Mouse (Mus musculus): ENCODE results near the gene Slc25a48. TPM values are rescaled to one million over a fixed set of nuclear protein-coding genes. Genes with fewer than 3 reads are reported as not detected.

The Slc25a48 gene
- polyA plus RNA-seq, 1 experiment from 2014 or later, result 0.35 TPM

GRCm38 (mm10) chr13:56458001-56458400 is 19.8 kb downstream of the Slc25a48 start:
- Histone ChIP-seq H3K9ac (no peak overlapping the region), H3K4me2 (0 out of 2 replicates have a peak overlapping the region, but pooled peaks have one; percentile 2), H3K27ac (no peak overlapping the region), H3K9me3 (replicated peaks) (no peaks in the 10 kb centered on the region), H3K36me3 (no peaks in the 10 kb centered on the region), H3K4me3 (replicated peaks) (no peak overlapping the region), H3K4me1 (replicated peaks) (no peaks in the 10 kb centered on the region), H3K27me3 (no peaks in the 10 kb centered on the region)
- no peak for DNase-seq
- ATAC-seq (ENCODE audit: low read depth), result no peak
- 49% methylated on average over 9 of the region's 9 CpGs for WGBS (ENCODE audit: insufficient replicate concordance)

- Histone ChIP-seq H3K4me1 (replicated peaks) (no peaks in the 10 kb centered on the region), H3K9me3 (replicated peaks) (no peaks in the 10 kb centered on the region), H3K27ac (no peak overlapping the region), H3K36me3 (no peaks in the 10 kb centered on the region), H3K9ac (no peak overlapping the region), H3K4me3 (replicated peaks) (no peak overlapping the region), H3K4me2 (no peak overlapping the region), H3K27me3 (no peaks in the 10 kb centered on the region)
- WGBS (ENCODE audit: insufficient replicate concordance), result 44% methylated on average over 4 of the region's 4 CpGs
- ATAC-seq (ENCODE audit: low read depth) (no peak), DNase-seq (no peak)
Measured at GRCm38 (mm10) chr13:56461460-56461859, 23.3 kb downstream of the Slc25a48 start.

DNA sequence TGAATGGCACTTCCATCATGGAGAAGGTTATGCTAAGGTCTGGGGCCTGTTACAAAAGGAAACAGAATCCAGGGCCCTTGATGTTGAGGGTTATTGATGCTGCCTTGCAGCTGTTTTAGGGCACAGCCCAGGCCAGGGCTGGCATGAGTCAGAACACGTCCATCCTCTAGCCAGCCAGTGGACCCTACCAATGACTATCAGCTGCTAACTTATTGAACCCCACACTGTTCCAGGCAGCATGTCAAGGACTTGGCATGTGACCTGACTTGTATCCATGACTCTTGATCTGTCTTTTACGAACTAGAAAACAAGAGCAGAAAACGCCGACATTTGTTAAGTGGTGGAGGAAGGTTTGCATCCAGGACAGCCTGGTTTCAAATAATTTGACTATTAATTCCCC is 24.6 kb downstream of the Slc25a48 start:
- DNase-seq, result no peak
- Histone ChIP-seq H3K4me1 (replicated peaks) (no peaks in the 10 kb centered on the region), H3K27ac (no peak overlapping the region), H3K4me2 (no peak overlapping the region), H3K9me3 (replicated peaks) (no peaks in the 10 kb centered on the region), H3K36me3 (no peaks in the 10 kb centered on the region), H3K4me3 (replicated peaks) (no peak overlapping the region), H3K9ac (no peak overlapping the region), H3K27me3 (no peaks in the 10 kb centered on the region)
- no peak for ATAC-seq (ENCODE audit: low read depth)
- WGBS (ENCODE audit: insufficient replicate concordance), result 78% methylated on average over 4 of the region's 4 CpGs

GRCm38 (mm10) chr13:56463261-56463660 is 25.1 kb downstream of the Slc25a48 start:
- Histone ChIP-seq H3K36me3 (no peaks in the 10 kb centered on the region), H3K9me3 (replicated peaks) (no peaks in the 10 kb centered on the region), H3K9ac (no peak overlapping the region), H3K27me3 (no peaks in the 10 kb centered on the region), H3K4me1 (replicated peaks) (no peaks in the 10 kb centered on the region), H3K4me3 (replicated peaks) (no peak overlapping the region), H3K4me2 (no peak overlapping the region), H3K27ac (no peak overlapping the region)
- DNase-seq (no peak), ATAC-seq (ENCODE audit: low read depth) (no peak)
- WGBS (ENCODE audit: insufficient replicate concordance), result 66% methylated on average over 7 of the region's 7 CpGs

GRCm38 (mm10) chr13:56463750-56464149 is 25.6 kb downstream of the Slc25a48 start:
- DNase-seq (no peak), ATAC-seq (ENCODE audit: low read depth) (no peak)
- no peak overlapping the region for H3K9ac ChIP-seq
- H3K4me1 ChIP-seq (replicated peaks), result no peaks in the 10 kb centered on the region
- no peak overlapping the region for H3K4me2 ChIP-seq
- no peak overlapping the region for H3K4me3 ChIP-seq (replicated peaks)
- H3K27ac ChIP-seq, result no peak overlapping the region
- no peaks in the 10 kb centered on the region for H3K36me3 ChIP-seq
- H3K9me3 ChIP-seq (replicated peaks), result no peaks in the 10 kb centered on the region
- 60% methylated on average over 6 of the region's 6 CpGs for WGBS (ENCODE audit: insufficient replicate concordance)
- no peaks in the 10 kb centered on the region for H3K27me3 ChIP-seq

DNA sequence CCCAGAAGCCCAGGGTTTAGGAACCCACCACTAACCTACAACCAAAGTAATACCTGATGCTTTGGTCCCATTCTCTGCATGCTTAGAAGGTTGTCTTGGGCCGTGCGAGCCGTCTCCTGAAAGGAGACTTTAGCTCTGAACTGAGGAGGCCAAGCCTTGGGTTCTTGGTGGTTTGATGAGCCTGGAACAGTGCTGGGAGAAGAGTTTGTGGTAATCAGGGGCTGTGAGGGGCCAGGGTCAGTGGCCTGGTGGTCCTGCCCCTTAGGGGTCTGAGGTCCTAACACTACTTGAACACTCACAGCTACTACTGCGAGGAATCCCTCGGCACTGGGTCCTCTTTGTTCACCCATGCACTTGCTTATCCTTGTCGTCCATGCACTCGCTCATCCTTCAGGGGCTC is 29.6 kb downstream of the Slc25a48 start:
- H3K9ac ChIP-seq, result no peak overlapping the region
- no peaks in the 10 kb centered on the region for H3K27me3 ChIP-seq
- no peaks in the 10 kb centered on the region for H3K9me3 ChIP-seq (replicated peaks)
- H3K27ac ChIP-seq, result no peak overlapping the region
- no peak overlapping the region for H3K4me2 ChIP-seq
- WGBS (ENCODE audit: insufficient replicate concordance), result 78% methylated on average over 7 of the region's 7 CpGs
- H3K4me1 ChIP-seq (replicated peaks), result no peaks in the 10 kb centered on the region
- H3K36me3 ChIP-seq, result no peaks in the 10 kb centered on the region
- DNase-seq (no peak), ATAC-seq (ENCODE audit: low read depth) (no peak)
- H3K4me3 ChIP-seq (replicated peaks), result no peak overlapping the region

- no peak for DNase-seq
- 70% methylated on average over 4 of the region's 4 CpGs for WGBS (ENCODE audit: insufficient replicate concordance)
- no peak overlapping the region for H3K4me3 ChIP-seq (replicated peaks)
Measured at GRCm38 (mm10) chr13:56468536-56468935, 30.4 kb downstream of the Slc25a48 start.

GRCm38 (mm10) chr13:56471211-56471610 is 33.1 kb downstream of the Slc25a48 start:
- Histone ChIP-seq H3K9ac (no peak overlapping the region), H3K4me3 (replicated peaks) (no peak overlapping the region), H3K9me3 (replicated peaks) (no peaks in the 10 kb centered on the region), H3K27ac (no peak overlapping the region), H3K4me1 (replicated peaks) (no peaks in the 10 kb centered on the region), H3K36me3 (no peaks in the 10 kb centered on the region), H3K4me2 (no peak overlapping the region), H3K27me3 (no peaks in the 10 kb centered on the region)
- no peak for DNase-seq
- ATAC-seq (ENCODE audit: low read depth), result no peak
- WGBS (ENCODE audit: insufficient replicate concordance), result 63% methylated on average over 6 of the region's 6 CpGs

More at GRCm38 (mm10) chr13:56468536-56468935, 30.4 kb downstream of the Slc25a48 start:
- no peak overlapping the region for H3K27ac ChIP-seq
- ATAC-seq (ENCODE audit: low read depth), result no peak
- H3K27me3 ChIP-seq, result no peaks in the 10 kb centered on the region
- no peaks in the 10 kb centered on the region for H3K4me1 ChIP-seq (replicated peaks)
- H3K4me2 ChIP-seq, result no peak overlapping the region
- H3K36me3 ChIP-seq, result no peaks in the 10 kb centered on the region
- no peaks in the 10 kb centered on the region for H3K9me3 ChIP-seq (replicated peaks)
- no peak overlapping the region for H3K9ac ChIP-seq

GRCm38 (mm10) chr13:56471951-56472350 is 33.8 kb downstream of the Slc25a48 start:
- DNase-seq (no peak), ATAC-seq (ENCODE audit: low read depth) (no peak)
- 74% methylated on average over 9 of the region's 9 CpGs for WGBS (ENCODE audit: insufficient replicate concordance)

GRCm38 (mm10) chr13:56472661-56473060 is 34.5 kb downstream of the Slc25a48 start:
- no peak for DNase-seq

More at GRCm38 (mm10) chr13:56471951-56472350, 33.8 kb downstream of the Slc25a48 start:
- H3K4me1 ChIP-seq (replicated peaks), result no peaks in the 10 kb centered on the region; the same call in 1 of the 2 replicates
- no peaks in the 10 kb centered on the region for H3K9me3 ChIP-seq (replicated peaks)
- H3K4me2 ChIP-seq, result no peak overlapping the region
- no peak overlapping the region for H3K4me3 ChIP-seq (replicated peaks)
- no peak overlapping the region for H3K27ac ChIP-seq
- H3K9ac ChIP-seq, result no peak overlapping the region
- H3K36me3 ChIP-seq, result no peaks in the 10 kb centered on the region
- no peaks in the 10 kb centered on the region for H3K27me3 ChIP-seq

GRCm38 (mm10) chr13:56475363-56475762 is 37.2 kb downstream of the Slc25a48 start:
- H3K9me3 ChIP-seq (replicated peaks), result no peaks in the 10 kb centered on the region
- no peak overlapping the region for H3K27ac ChIP-seq
- H3K4me2 ChIP-seq, result no peak overlapping the region
- no peaks in the 10 kb centered on the region; the same call in 1 of the 2 replicates for H3K4me1 ChIP-seq (replicated peaks)
- no peak overlapping the region for H3K9ac ChIP-seq
- no peaks in the 10 kb centered on the region for H3K27me3 ChIP-seq
- DNase-seq (no peak), ATAC-seq (ENCODE audit: low read depth) (no peak)
- H3K4me3 ChIP-seq (replicated peaks), result no peak overlapping the region
- WGBS (ENCODE audit: insufficient replicate concordance), result 24% methylated on average over 4 of the region's 4 CpGs
- no peaks in the 10 kb centered on the region for H3K36me3 ChIP-seq

More at GRCm38 (mm10) chr13:56472661-56473060, 34.5 kb downstream of the Slc25a48 start:
- H3K9ac ChIP-seq, result no peak overlapping the region
- H3K36me3 ChIP-seq, result no peaks in the 10 kb centered on the region
- 69% methylated on average over 9 of the region's 9 CpGs for WGBS (ENCODE audit: insufficient replicate concordance)
- H3K9me3 ChIP-seq (replicated peaks), result no peaks in the 10 kb centered on the region
- ATAC-seq (ENCODE audit: low read depth), result no peak
- H3K4me1 ChIP-seq (replicated peaks), result no peaks in the 10 kb centered on the region; the same call in 1 of the 2 replicates
- H3K27ac ChIP-seq, result no peak overlapping the region
- no peak overlapping the region for H3K4me2 ChIP-seq
- H3K4me3 ChIP-seq (replicated peaks), result no peak overlapping the region
- H3K27me3 ChIP-seq, result no peaks in the 10 kb centered on the region

DNA sequence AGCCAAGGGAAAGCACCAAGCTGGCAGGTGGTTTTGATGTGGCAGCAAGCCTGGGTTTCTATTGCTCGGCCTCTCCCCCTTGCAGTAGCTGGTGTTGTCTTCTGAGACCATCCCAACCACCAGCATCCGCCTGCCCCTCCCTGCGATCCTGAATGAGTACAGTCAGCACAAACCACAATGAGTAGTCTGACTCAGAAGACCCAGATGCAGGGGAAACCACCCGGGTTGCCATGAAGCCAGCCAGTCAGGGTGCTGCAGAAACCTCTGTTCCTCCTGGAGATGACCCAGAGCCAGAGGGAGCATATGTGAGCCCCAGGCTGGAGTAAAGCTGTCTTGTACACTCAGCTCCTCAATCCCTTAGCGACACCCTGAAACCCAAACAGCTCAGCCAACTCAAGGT is 38.6 kb downstream of the Slc25a48 start:
- Histone ChIP-seq H3K9me3 (replicated peaks) (no peaks in the 10 kb centered on the region), H3K4me1 (replicated peaks) (no peaks in the 10 kb centered on the region; the same call in 1 of the 2 replicates), H3K4me2 (no peak overlapping the region), H3K27me3 (no peaks in the 10 kb centered on the region), H3K9ac (no peak overlapping the region), H3K27ac (no peak overlapping the region), H3K4me3 (replicated peaks) (no peak overlapping the region), H3K36me3 (no peaks in the 10 kb centered on the region)
- 32% methylated on average over 5 of the region's 5 CpGs for WGBS (ENCODE audit: insufficient replicate concordance)
- DNase-seq (no peak), ATAC-seq (ENCODE audit: low read depth) (no peak)
